ENCODE assay signal across 25 mouse cellular contexts in genomic region chr12:79242921-79243320, GRCm38 (mm10). TPM values are rescaled to one million over a fixed set of nuclear protein-coding genes. Genes with fewer than 3 reads are reported as not detected.
"Had no signal": no experiment of that assay in that cellular context is flagged by ENCODE, and none has a peak within 500 bp of the region (broad histone marks: within the 10 kb centered on the region; RNA-seq: fewer than 3 reads in every experiment).

No protein-coding gene starts in this region.

- DNase-seq: gastrocnemius, postnatal 14 days; gastrocnemius, postnatal 36 days; heart, adult 18-20 months; heart, postnatal 14 days; heart, postnatal 36 days; kidney, adult 11 months; kidney, adult 2 months; kidney, adult 9 months; kidney, postnatal 14 days; kidney, postnatal 36 days; layer of hippocampus, adult 9-11 months; liver; liver, embryonic 13.5 days had no signal

- H3K4me3 ChIP-seq: heart, embryonic 10.5 days; heart, embryonic 13.5 days; heart, embryonic 15.5 days; hindbrain, embryonic 13.5 days; hindbrain, embryonic 15.5 days; kidney, embryonic 15.5 days; left cerebral cortex, adult 2 months; limb, embryonic 10.5 days; limb, embryonic 12.5 days; liver, embryonic 13.5 days had no signal

- H3K9ac ChIP-seq: heart, embryonic 13.5 days; heart, embryonic 15.5 days; hindbrain, embryonic 13.5 days; hindbrain, embryonic 15.5 days; kidney, embryonic 15.5 days; limb, embryonic 12.5 days; liver, embryonic 13.5 days had no signal

- H3K9me3 ChIP-seq: heart, embryonic 10.5 days; heart, embryonic 13.5 days; heart, embryonic 15.5 days; hindbrain, embryonic 13.5 days; hindbrain, embryonic 15.5 days; kidney, embryonic 15.5 days; limb, embryonic 10.5 days; limb, embryonic 12.5 days; liver, embryonic 13.5 days had no signal

- H3K27ac ChIP-seq: heart, embryonic 10.5 days; heart, embryonic 13.5 days; heart, embryonic 15.5 days; hindbrain, embryonic 13.5 days; hindbrain, embryonic 15.5 days; hindbrain, postnatal 0 days; kidney, embryonic 15.5 days; kidney, postnatal 0 days; left cerebral cortex, adult 2 months; limb, embryonic 10.5 days; limb, embryonic 12.5 days; liver, embryonic 13.5 days had no signal

- H3K4me1 ChIP-seq: heart, embryonic 10.5 days; heart, embryonic 13.5 days; heart, embryonic 15.5 days; hindbrain, embryonic 13.5 days; hindbrain, embryonic 15.5 days; kidney, embryonic 15.5 days; limb, embryonic 10.5 days; limb, embryonic 12.5 days; liver, embryonic 13.5 days had no signal

- H3K27me3 ChIP-seq: heart, embryonic 13.5 days; heart, embryonic 15.5 days; hindbrain, embryonic 13.5 days; hindbrain, embryonic 15.5 days; kidney, embryonic 15.5 days; limb, embryonic 12.5 days; liver, embryonic 13.5 days had no signal

RNA-seq across cellular contexts. Expression of gene Rdh12, which starts 34.2 kb away (rescaled TPM):
- total RNA-seq: gastrocnemius, adult 8-10 months; heart, postnatal 36 days had no signal
